Mouse (Mus musculus) heart, embryonic 11.5 days (tissue): ENCODE results near the gene Col4a1. TPM values are rescaled to one million over a fixed set of nuclear protein-coding genes. Genes with fewer than 3 reads are reported as not detected.

ENCODE experiments used
- ATAC-seq: fragments of 200-750 bp; cut with Nextera tagmentation; replicated peaks from 2 replicates; pipeline ENCODE4 v1.8.0; 2017; ENCODE audit warnings: moderate library complexity; ENCODE audit not compliant: insufficient number of reproducible peaks, low FRiP score, low TSS enrichment
- H3K27ac ChIP-seq: fragments of 300-500 bp; sonication (generic); 2 replicates; pipeline ENCODE4 v1.5.1; 2014; ENCODE audit warnings: mild to moderate bottlenecking, low read depth, low read length
- H3K27me3 ChIP-seq: fragments of 300-500 bp; sonication (generic); 2 replicates; pipeline ENCODE4 v1.6.1; 2014; ENCODE audit warnings: mild to moderate bottlenecking, low read length, mixed read lengths; ENCODE audit not compliant: control insufficient read depth, insufficient read depth
- H3K36me3 ChIP-seq: fragments of 300-500 bp; sonication (generic); 2 replicates; pipeline ENCODE4 v1.6.1; 2014; ENCODE audit warnings: mild to moderate bottlenecking, low read length, moderate library complexity, mixed read lengths; ENCODE audit not compliant: control insufficient read depth, insufficient read depth
- H3K4me1 ChIP-seq: fragments of 300-500 bp; sonication (generic); 2 replicates; pipeline ENCODE4 v1.6.1; 2014; ENCODE audit warnings: low read length; ENCODE audit not compliant: control insufficient read depth, insufficient read depth
- H3K4me2 ChIP-seq: fragments of 300-500 bp; sonication (generic); 2 replicates; pipeline ENCODE4 v1.6.1; 2014; ENCODE audit warnings: mild to moderate bottlenecking, moderate library complexity
- H3K4me3 ChIP-seq: fragments of 300-500 bp; sonication (generic); 2 replicates; pipeline ENCODE4 v1.5.1; 2014; ENCODE audit warnings: low read depth, low read length
- H3K9ac ChIP-seq: fragments of 300-500 bp; sonication (generic); 2 replicates; pipeline ENCODE4 v1.6.1; 2014; ENCODE audit warnings: mild to moderate bottlenecking, low read depth, low read length, moderate library complexity
- H3K9me3 ChIP-seq: fragments of 300-500 bp; sonication (generic); replicated peaks from 2 replicates; pipeline ENCODE4 v1.6.1; 2016; ENCODE audit warnings: low read length; ENCODE audit not compliant: control insufficient read depth
- WGBS: fragments of 180-500 bp; shearing (Covaris S2); extraction: QIAGEN DNeasy Blood & Tissue Kit; methylation state at CpG from one replicate; pipeline ENCODE4 v1.1.7; 2014; ENCODE audit not compliant: insufficient replicate concordance; 5-methylcytosine and 5-hydroxymethylcytosine counted together
- polyA plus RNA-seq: library from polyadenylated mRNA; unstranded; fragments of >200 nt; fragmentation: Nextera tagmentation; extraction: Ambion mirVana; gene quantifications from 2 replicates; pipeline ENCODE4 v1.2.1, GENCODE M21; 2014

The Col4a1 gene
- polyA plus RNA-seq, 1 experiment from 2014 or later, result 150 TPM

- Histone ChIP-seq H3K4me2 (peak overlapping the region; percentile 80), H3K36me3 (no peaks in the 10 kb centered on the region), H3K9me3 (no peaks in the 10 kb centered on the region), H3K9ac (peak overlapping the region; percentile 56), H3K27ac (no peak overlapping the region), H3K27me3 (peaks cover 3% of the 10 kb centered on the region; the same call in 1 of the 2 replicates), H3K4me3 (peak overlapping the region; percentile 42), H3K4me1 (peaks cover 41% of the 10 kb centered on the region)
- ATAC-seq, result no peak
- WGBS, result 1% methylated on average over 46 of the region's 46 CpGs
Measured at GRCm38 (mm10) chr8:11187581-11188271, 124.9 kb downstream of the Col4a1 start.

- H3K9me3 ChIP-seq, result no peaks in the 10 kb centered on the region
- peak overlapping the region; percentile 50; the same call in 1 of the 2 replicates for H3K27ac ChIP-seq
- 28% methylated on average over 4 of the region's 4 CpGs for WGBS
- ATAC-seq, result no peak
- H3K4me3 ChIP-seq, result no peak overlapping the region
- H3K36me3 ChIP-seq, result no peaks in the 10 kb centered on the region
- no peak overlapping the region for H3K9ac ChIP-seq
- H3K27me3 ChIP-seq, result peaks cover 3% of the 10 kb centered on the region; the same call in 1 of the 2 replicates
- H3K4me2 ChIP-seq, result no peak overlapping the region
- peaks cover 51% of the 10 kb centered on the region for H3K4me1 ChIP-seq
Measured at GRCm38 (mm10) chr8:11186456-11186855, 126.2 kb downstream of the Col4a1 start.

- WGBS, result 90% methylated on average over 2 of the region's 2 CpGs
Measured at GRCm38 (mm10) chr8:11185672-11186071, 127.0 kb downstream of the Col4a1 start.

GRCm38 (mm10) chr8:11183611-11184031 lies 129.0 kb downstream of the Col4a1 start:
- H3K4me1 ChIP-seq, result peaks cover 65% of the 10 kb centered on the region
- peaks cover 3% of the 10 kb centered on the region; the same call in 1 of the 2 replicates for H3K27me3 ChIP-seq
- no peak overlapping the region for H3K4me3 ChIP-seq
- H3K9me3 ChIP-seq, result no peaks in the 10 kb centered on the region
- H3K9ac ChIP-seq, result peak overlapping the region; percentile 60
- WGBS, result 16% methylated on average over 9 of the region's 9 CpGs
- peak overlapping the region; percentile 97 for H3K27ac ChIP-seq
- H3K36me3 ChIP-seq, result no peaks in the 10 kb centered on the region
- no peak overlapping the region for H3K4me2 ChIP-seq
- ATAC-seq, result peak; percentile 63

More at GRCm38 (mm10) chr8:11185672-11186071, 127.0 kb downstream of the Col4a1 start:
- ATAC-seq, result no peak
- no peak overlapping the region for H3K4me2 ChIP-seq
- no peaks in the 10 kb centered on the region for H3K9me3 ChIP-seq
- H3K4me3 ChIP-seq, result no peak overlapping the region
- no peak overlapping the region for H3K27ac ChIP-seq
- H3K27me3 ChIP-seq, result peaks cover 3% of the 10 kb centered on the region; the same call in 1 of the 2 replicates
- no peak overlapping the region for H3K9ac ChIP-seq
- peaks cover 55% of the 10 kb centered on the region for H3K4me1 ChIP-seq
- no peaks in the 10 kb centered on the region for H3K36me3 ChIP-seq

- H3K27me3 ChIP-seq, result no peaks in the 10 kb centered on the region
- ATAC-seq, result no peak
- no peaks in the 10 kb centered on the region for H3K36me3 ChIP-seq
- no peak overlapping the region for H3K4me3 ChIP-seq
- H3K4me2 ChIP-seq, result no peak overlapping the region
- peak overlapping the region; percentile 81 for H3K27ac ChIP-seq
- 75% methylated on average over 12 of the region's 12 CpGs for WGBS
- H3K4me1 ChIP-seq, result peaks cover 61% of the 10 kb centered on the region
- peak overlapping the region; percentile 3; the same call in 1 of the 2 replicates for H3K9ac ChIP-seq
- no peaks in the 10 kb centered on the region for H3K9me3 ChIP-seq
Measured at GRCm38 (mm10) chr8:11182606-11183005, 130.0 kb downstream of the Col4a1 start.

GRCm38 (mm10) chr8:11182148-11182484 lies 130.5 kb downstream of the Col4a1 start:
- no peaks in the 10 kb centered on the region for H3K27me3 ChIP-seq
- no peaks in the 10 kb centered on the region for H3K36me3 ChIP-seq
- H3K9ac ChIP-seq, result no peak overlapping the region
- H3K4me2 ChIP-seq, result no peak overlapping the region
- no peaks in the 10 kb centered on the region for H3K9me3 ChIP-seq
- H3K4me1 ChIP-seq, result peaks cover 61% of the 10 kb centered on the region
- WGBS, result 49% methylated on average over 4 of the region's 4 CpGs
- no peak overlapping the region for H3K4me3 ChIP-seq
- ATAC-seq, result no peak
- H3K27ac ChIP-seq, result peak overlapping the region; percentile 81

GRCm38 (mm10) chr8:11181420-11182147 lies 131.0 kb downstream of the Col4a1 start:
- Histone ChIP-seq H3K36me3 (no peaks in the 10 kb centered on the region), H3K4me1 (peaks cover 56% of the 10 kb centered on the region), H3K9me3 (no peaks in the 10 kb centered on the region), H3K27ac (peak overlapping the region; percentile 81), H3K9ac (no peak overlapping the region), H3K27me3 (no peaks in the 10 kb centered on the region), H3K4me3 (no peak overlapping the region), H3K4me2 (no peak overlapping the region)
- no peak for ATAC-seq
- WGBS, result 73% methylated on average over 11 of the region's 11 CpGs

GRCm38 (mm10) chr8:11179869-11180268 lies 132.8 kb downstream of the Col4a1 start:
- no peak for ATAC-seq
- no peaks in the 10 kb centered on the region for H3K9me3 ChIP-seq
- no peak overlapping the region for H3K4me2 ChIP-seq
- H3K27ac ChIP-seq, result no peak overlapping the region
- WGBS, result 62% methylated on average over 3 of the region's 3 CpGs
- peaks cover 43% of the 10 kb centered on the region for H3K4me1 ChIP-seq
- H3K9ac ChIP-seq, result no peak overlapping the region
- no peaks in the 10 kb centered on the region for H3K27me3 ChIP-seq
- H3K4me3 ChIP-seq, result no peak overlapping the region
- H3K36me3 ChIP-seq, result no peaks in the 10 kb centered on the region
